Mouse (Mus musculus) urinary bladder, postnatal 14 days (tissue): ENCODE results near the gene Anks1.
A peak's percentile ranks its signal among the peaks of the same experiment; 100 is the strongest.
"Not testable (repeated sequence)": the region's sequence is repeated elsewhere in the genome, so short reads cannot be mapped to it uniquely, and the experiment has no call there.

Source experiments
- DNase-seq: peaks from one replicate; pipeline ENCODE4 v3.0.0; 2021; ENCODE audit warnings: low spot score

Anks1 gene

DNA sequence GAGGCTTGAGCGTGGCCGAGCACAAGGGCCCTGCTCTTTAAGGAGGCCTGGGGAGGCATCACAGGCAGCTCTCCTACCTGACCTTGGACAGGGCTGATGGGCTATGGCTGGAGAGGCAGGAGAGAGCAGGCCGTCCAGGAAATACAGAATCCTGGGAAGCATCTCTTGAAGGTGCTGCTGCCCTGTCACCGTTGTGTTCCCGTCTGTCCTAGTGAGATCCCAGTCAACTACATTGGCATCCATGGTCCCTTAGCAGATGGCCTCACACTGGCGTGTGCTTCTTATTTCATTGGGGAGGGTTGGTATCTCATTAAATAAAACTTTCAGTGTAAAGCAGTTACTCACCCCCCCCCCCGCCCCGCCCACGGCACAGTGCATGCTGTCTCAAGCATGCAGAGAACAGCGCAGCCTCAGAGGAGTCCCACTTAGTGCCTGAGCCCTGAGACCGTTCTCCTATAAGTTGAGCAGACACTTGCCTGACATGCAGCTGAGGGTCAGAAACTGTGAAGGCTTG, 57.5 kb downstream of the Anks1 start:
- no peak for DNase-seq

GRCm38 (mm10) chr17:27967529-27967928, 58.4 kb downstream of the Anks1 start:
- DNase-seq = no peak

GRCm38 (mm10) chr17:27968033-27968750, 59.1 kb downstream of the Anks1 start:
- no peak for DNase-seq

DNA sequence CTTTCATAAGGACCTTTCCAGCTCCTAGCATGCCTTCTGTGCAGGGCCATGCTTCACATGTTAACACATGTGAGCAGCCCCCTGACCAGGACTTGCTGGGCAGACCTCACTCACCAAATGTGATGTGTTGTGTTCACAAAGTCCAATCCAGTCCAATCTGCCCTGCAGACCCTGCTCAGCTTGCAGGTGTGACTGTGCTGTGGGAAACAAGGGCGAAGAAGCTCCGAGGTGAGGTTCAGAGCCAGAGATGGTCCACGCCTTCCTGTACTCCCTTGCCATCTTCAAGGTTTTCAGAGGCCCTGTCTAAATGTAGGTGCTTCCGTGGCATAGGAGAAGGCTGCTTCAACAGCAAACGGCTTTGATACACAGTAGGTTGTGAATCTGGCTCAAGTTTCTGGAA, 59.8 kb downstream of the Anks1 start:
- DNase-seq = no peak

- DNase-seq = no peak
Measured at GRCm38 (mm10) chr17:27969365-27969764, 60.3 kb downstream of the Anks1 start.

- DNase-seq = no peak
Measured at GRCm38 (mm10) chr17:27969896-27970295, 60.8 kb downstream of the Anks1 start.

DNA sequence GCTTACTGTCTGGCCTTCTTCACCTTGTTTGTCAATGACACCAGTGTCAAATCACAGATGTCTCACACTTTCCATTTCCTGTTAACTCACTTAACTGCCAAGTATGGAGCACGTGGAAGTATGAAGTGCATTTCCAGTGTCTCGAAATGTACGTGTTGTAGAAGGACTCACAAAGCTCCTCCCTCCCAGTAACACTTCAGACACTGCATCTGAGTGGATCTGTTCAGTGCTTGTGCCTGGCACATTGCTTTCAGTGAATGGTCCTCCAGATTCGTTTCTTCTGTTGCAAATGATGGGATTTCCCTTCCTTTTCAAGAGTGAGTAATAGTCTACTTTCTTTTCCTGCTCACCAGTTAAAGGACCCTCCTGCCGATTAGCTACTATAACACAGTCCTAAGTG, 61.2 kb downstream of the Anks1 start:
- no peak for DNase-seq

DNA sequence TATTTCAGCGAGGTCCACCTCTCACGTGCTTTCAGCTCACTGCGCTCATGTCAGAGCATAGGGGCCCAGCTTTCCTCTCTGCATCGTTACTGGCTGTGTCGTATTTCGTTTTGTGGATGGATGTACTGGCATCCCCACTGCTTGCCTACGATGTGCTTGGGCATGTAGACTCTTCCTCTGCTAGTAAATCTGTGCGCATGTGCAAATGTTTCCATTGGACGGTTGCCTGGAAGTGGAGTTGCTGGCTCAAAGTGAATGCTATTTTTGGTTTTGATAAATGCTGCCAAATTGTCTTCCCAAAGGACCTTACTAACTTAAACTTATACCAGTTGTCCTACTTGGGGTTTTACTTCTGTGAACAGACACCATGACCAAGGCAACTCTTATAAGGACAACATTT, 62.4 kb downstream of the Anks1 start:
- DNase-seq = peak; percentile 69

DNA sequence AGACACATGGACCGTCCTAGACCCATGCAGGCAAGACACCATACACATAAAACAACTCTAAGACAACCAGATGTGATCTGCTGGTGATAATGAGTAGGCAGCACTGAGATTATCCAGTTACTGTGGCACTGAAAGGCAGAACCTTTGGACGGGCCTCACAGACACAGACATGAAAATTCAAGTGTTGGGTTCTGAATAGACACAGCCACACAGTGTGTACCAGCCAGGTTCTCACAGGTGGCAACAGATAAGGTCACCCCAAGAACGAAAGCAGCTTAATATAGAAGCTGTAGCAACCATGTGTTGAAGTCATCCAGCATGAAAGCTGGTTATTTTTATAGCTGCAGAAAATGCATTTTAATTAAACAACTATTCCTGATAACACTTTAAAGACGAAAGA, 64.2 kb downstream of the Anks1 start:
- no peak for DNase-seq

DNA sequence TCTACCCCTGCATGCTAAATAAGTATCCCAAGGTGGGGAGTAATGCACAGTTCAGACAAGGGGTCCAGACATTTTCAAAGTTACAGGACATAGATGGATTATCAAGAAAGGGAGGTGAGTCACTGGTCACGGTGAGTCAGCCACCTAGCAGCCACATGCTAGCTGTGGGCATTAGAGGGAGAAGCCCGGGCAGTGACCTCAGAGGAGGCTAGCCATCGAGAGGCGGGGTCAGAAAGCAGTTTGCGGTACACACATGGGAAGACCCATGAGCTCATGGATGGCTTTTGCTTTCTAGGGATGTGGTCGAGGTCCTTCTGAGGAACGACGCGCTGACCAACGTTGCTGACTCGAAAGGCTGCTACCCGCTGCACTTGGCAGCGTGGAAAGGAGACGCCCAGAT, 67.2 kb downstream of the Anks1 start:
- DNase-seq = peak; percentile 33

DNA sequence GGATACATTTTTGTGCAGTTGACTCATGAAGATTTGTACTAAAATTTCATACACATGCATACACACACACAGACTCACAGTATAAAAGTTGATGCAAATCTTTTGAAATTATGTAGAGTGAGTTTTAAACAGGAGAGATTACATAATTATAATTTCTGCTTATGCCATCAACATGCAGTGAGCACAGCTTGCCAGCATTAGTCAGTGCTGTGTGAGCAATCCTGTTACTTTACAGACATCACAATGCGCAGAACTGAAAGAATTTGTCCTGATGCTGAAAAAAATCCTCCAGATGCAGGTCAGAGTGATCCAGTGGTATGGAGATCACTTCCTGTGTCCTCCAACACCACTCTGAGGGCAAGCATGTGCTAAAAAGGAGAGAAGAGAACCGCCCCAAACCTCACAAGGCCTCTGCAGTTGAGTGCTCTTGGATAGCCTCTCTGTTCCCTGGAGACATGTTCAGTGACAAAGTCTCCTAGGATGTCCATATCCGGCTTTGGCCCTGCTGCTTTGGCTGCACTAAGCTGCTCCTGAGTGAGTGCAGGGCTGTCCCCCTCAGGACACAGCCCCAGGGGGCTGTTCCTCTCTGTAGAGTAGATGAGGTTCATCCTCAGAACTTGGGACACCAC, 68.0 kb downstream of the Anks1 start:
- DNase-seq = no peak

DNA sequence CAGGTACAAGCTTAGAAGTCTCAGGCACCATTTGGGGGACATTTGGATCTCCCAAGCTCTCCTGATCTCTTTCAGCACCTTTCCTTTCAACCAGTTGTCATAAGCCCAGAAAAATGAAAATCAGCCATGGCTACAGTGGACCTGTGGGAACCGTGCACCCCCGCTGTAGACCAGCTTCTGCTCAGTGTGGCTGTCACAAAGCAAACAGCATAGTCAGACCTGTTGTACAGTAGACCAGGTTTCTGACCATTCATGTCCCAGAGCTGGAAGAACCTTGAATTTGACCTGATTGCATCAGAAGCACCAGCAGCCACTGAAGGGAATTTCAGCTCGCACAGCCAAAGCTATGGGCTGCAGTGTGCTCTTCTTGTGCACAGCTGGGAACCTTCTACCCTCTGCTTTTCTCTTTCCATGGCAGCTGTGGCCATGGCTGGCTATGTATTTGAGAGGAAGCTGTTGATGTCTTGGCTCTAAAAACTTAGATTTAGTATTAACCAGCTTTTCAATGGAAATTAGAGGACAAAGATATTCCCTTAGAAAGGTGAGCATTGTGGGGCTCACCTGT, 71.4 kb downstream of the Anks1 start:
- no peak for DNase-seq

- DNase-seq = no peak
Measured at GRCm38 (mm10) chr17:27981451-27982069, 72.5 kb downstream of the Anks1 start.

DNA sequence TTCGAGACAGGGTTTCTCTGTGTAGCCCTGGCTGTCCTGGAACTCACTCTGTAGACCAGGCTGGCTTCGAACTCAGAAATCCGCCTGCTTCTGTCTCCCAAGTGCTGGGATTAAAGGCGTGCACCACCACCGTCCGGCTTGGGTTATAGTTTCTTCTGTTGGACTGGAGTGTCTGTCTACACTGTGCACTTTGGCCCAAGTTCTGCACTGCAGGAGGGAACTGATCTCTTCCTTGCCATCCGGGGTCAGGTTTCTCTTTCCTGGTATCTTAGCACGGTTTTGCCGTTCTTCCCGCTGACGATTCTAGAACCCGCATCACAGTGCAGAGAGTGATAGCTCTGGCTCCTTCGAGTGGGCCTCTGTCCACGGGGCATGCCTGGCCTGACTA, 73.0 kb downstream of the Anks1 start:
- not testable (repeated sequence) for DNase-seq

GRCm38 (mm10) chr17:27982712-27983266, 73.7 kb downstream of the Anks1 start:
- DNase-seq = no peak

DNA sequence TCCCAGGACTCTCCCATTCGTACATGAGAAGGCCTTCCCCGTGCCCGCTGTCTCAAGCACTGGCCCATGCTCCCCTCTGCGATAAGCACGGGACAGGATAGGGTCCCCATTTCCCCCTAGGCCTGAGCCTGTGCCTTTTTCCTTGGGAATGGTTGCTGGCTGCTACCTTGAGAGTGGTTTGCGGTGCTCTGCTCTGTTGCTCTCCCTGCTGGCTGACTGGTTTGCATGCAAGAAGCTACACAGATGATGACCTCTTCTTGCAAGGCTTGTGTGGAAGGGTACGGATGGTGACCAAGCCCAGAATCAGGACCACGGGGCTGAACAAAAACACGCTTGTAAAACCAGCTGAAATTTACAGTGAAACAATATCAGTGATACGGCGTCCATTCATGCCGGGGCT, 75.3 kb downstream of the Anks1 start:
- no peak for DNase-seq

GRCm38 (mm10) chr17:27986106-27986505, 77.0 kb downstream of the Anks1 start:
- no peak for DNase-seq

DNA sequence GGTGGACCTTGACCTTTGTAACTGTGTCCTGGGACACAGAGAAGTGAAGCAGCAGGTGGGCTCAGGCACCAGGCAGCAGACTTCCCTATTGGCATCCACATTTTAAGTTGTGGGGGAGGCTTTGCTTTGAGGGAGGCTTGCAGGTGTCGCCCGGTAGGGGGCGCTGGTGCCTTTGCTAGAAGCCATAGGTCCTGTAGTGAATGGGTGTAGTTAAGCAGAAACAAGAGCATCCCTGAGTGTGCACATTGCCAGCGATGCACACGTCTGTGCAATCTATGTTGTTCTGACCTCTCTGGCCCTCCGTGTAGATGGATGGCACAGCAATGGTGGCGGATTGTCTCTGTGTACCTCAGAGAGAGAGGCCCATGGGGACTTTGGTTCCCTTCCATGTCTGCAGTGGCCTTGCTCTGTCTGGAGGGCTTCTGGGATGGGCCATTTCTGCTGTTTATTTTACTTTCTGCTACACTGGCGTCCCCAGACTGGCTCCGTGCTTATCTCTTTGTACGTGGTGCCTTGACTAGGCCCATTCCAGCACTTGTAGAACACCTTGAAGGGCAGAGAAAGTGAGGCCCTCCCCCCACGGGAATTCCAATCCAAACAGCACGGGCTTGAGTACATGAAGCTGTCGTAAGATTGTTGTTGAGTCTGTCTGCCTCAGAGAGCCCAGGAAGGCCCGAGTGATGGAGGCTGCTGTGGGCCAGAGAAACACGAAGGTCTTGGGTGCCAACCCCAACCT, 80.9 kb downstream of the Anks1 start:
- DNase-seq = peak; percentile 84

- no peak for DNase-seq
Measured at GRCm38 (mm10) chr17:27994001-27994944, 85.2 kb downstream of the Anks1 start.

GRCm38 (mm10) chr17:27996320-27996719, 87.2 kb downstream of the Anks1 start:
- no peak for DNase-seq

- no peak for DNase-seq
Measured at GRCm38 (mm10) chr17:27997212-27997611, 88.1 kb downstream of the Anks1 start.
